Mouse (Mus musculus): ENCODE data around the gene Srcap. TPM values are rescaled to one million over a fixed set of nuclear protein-coding genes. Genes with fewer than 3 reads are reported as not detected.

The Srcap gene
- 19.2 TPM in 2 replicates for polyA plus RNA-seq (2012; rRNA removed)

GRCm38 (mm10) chr7:127511808-127512230 lies at the start of gene Srcap:
Gene Srcap, plus strand, starts transcription at chr7:127511983.

GRCm38 (mm10) chr7:127478635-127479317 lies 33.0 kb upstream of the Srcap start, which contains the start of gene Fbrs:
Gene Fbrs, plus strand, starts transcription at chr7:127479199.

GRCm38 (mm10) chr7:127519284-127519683 lies 7.5 kb downstream of the Srcap start, which contains the start of gene Gm42715:
Gene Gm42715, plus strand, starts transcription at chr7:127519584.

GRCm38 (mm10) chr7:127561340-127561858 lies 49.6 kb downstream of the Srcap start, which contains the start of gene Tmem265:
Gene Tmem265, plus strand, starts transcription at chr7:127561390.

GRCm38 (mm10) chr7:127572895-127573471 lies 61.2 kb downstream of the Srcap start, which contains the start of gene Phkg2:
Gene Phkg2, plus strand, starts transcription at chr7:127573340.

GRCm38 (mm10) chr7:127588011-127588871 lies 76.5 kb downstream of the Srcap start, which contains the start of the genes Ccdc189 and Rnf40:
Gene Ccdc189, minus strand, starts transcription at chr7:127588595.
Gene Rnf40, plus strand, starts transcription at chr7:127588767.

Other genes starting within 250 kb of the Srcap start
- gene Sephs2, start 237.9 kb upstream of the Srcap start, polyA plus RNA-seq (2012; rRNA removed) = 34.1 and 39.1 TPM in 2 replicates
- gene Itgal, start 215.7 kb upstream of the Srcap start, polyA plus RNA-seq (2012; rRNA removed) = 3.6 and 5.0 TPM in 2 replicates
- 50.1 and 52.5 TPM in 2 replicates for gene Zfp768, start 166.4 kb upstream of the Srcap start, polyA plus RNA-seq (2012; rRNA removed)
- gene Zfp747, start 135.9 kb upstream of the Srcap start, polyA plus RNA-seq (2012; rRNA removed) = 13.0 and 13.4 TPM in 2 replicates
- 4.5 and 4.7 TPM in 2 replicates for gene 9130019O22Rik, start 124.8 kb upstream of the Srcap start, polyA plus RNA-seq (2012; rRNA removed)
- 9.8 and 10.4 TPM in 2 replicates for gene E430018J23Rik, start 118.4 kb upstream of the Srcap start, polyA plus RNA-seq (2012; rRNA removed)
- 7.7 and 7.9 TPM in 2 replicates for gene Zfp764, start 105.2 kb upstream of the Srcap start, polyA plus RNA-seq (2012; rRNA removed)
- gene Zfp688, start 89.9 kb upstream of the Srcap start, polyA plus RNA-seq (2012; rRNA removed) = 24.4 and 29.7 TPM in 2 replicates
- gene Zfp689, start 62.8 kb upstream of the Srcap start, polyA plus RNA-seq (2012; rRNA removed) = 4.1 and 4.6 TPM in 2 replicates
- 75.9 and 78.1 TPM in 2 replicates for gene Prr14, start 52.4 kb upstream of the Srcap start, polyA plus RNA-seq (2012; rRNA removed)
- gene Fbrs, start 32.8 kb upstream of the Srcap start, polyA plus RNA-seq (2012; rRNA removed) = 24.0 and 34.3 TPM in 2 replicates
- 9.9 and 12.4 TPM in 2 replicates for gene Gm42715, start 7.6 kb downstream of the Srcap start, polyA plus RNA-seq (2012; rRNA removed)
- 0.83 and 2.6 TPM in 2 replicates for gene Tmem265, start 49.4 kb downstream of the Srcap start, polyA plus RNA-seq (2012; rRNA removed)
- 55.0 and 55.1 TPM in 2 replicates for gene Phkg2, start 61.4 kb downstream of the Srcap start, polyA plus RNA-seq (2012; rRNA removed)
- gene Ccdc189, start 76.6 kb downstream of the Srcap start, polyA plus RNA-seq (2012; rRNA removed) = 3.1 and 3.2 TPM in 2 replicates
- 24.1 and 24.4 TPM in 2 replicates for gene Rnf40, start 76.8 kb downstream of the Srcap start, polyA plus RNA-seq (2012; rRNA removed)
- gene Zfp629, start 103.8 kb downstream of the Srcap start, polyA plus RNA-seq (2012; rRNA removed) = 8.3 and 8.5 TPM in 2 replicates
- gene Bcl7c, start 196.9 kb downstream of the Srcap start, polyA plus RNA-seq (2012; rRNA removed) = 30.5 and 30.6 TPM in 2 replicates
- gene Ctf1, start 200.8 kb downstream of the Srcap start, polyA plus RNA-seq (2012; rRNA removed) = 17.1 and 23.7 TPM in 2 replicates
- not detected in 2 replicates for gene Ctf2, start 220.2 kb downstream of the Srcap start, polyA plus RNA-seq (2012; rRNA removed)
- 47.9 and 56.8 TPM in 2 replicates for gene Fbxl19, start 232.6 kb downstream of the Srcap start, polyA plus RNA-seq (2012; rRNA removed)